Mouse (Mus musculus) heart, postnatal 25 days (tissue): ENCODE results near the gene Slc25a28. TPM values are rescaled to one million over a fixed set of nuclear protein-coding genes. Genes with fewer than 3 reads are reported as not detected.

ENCODE experiments used
- DNase-seq: peaks from one replicate; pipeline ENCODE4 v3.0.0; 2022; ENCODE audit warnings: low spot score
- intact Hi-C: fragments of 180-260 bp; cut with DNase I; formaldehyde crosslinking; loops from one replicate; pipeline ENCODE4 v1.15.1; 2025
- total RNA-seq, 2 experiments: library from RNA; stranded (reverse); gene quantifications; 2 replicates each; pipeline ENCODE4 v1.2.3; 2021

Slc25a28 gene
- total RNA-seq, 2 experiments from 2014 or later, result 19.3 to 21.6 TPM

GRCm38 (mm10) chr19:43679474-43679981 is 4.8 kb upstream of the Slc25a28 start:
- no peak for DNase-seq
- intact Hi-C loops, result loop anchor here (5.0 kb wide), 1 partner anchor 73 kb away; the partner anchor contains the start of genes Cox15 and Cutc

DNA sequence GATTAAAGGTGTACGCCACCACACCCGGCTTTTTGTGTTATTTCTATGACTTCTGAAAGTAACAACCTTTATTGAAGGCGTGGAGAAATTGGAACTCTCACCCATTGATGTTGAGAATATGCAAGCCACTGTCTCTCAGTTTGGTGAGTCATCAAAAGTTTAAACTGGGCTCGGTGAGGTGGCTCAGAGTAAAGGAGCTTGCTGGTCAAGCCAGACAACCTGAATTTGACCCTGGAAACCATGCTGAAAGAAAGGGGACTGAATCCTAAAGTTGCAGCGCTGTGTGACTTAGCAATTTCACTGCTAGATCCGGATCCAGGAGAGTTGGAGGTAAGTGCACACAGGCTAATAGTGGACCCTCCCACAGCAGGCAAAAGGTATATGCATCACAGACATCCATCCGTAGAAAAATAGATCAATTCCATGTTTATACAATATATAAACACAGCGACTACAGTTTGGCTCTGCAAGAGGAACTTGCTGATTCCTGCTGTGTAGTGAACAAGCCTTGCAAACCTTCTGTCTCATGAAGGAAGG is 3.9 kb upstream of the Slc25a28 start:
- intact Hi-C loops, result loop anchor here (5.0 kb wide), 1 partner anchor 74 kb away; the partner anchor contains the start of genes Cox15 and Cutc
- DNase-seq, result no peak

DNA sequence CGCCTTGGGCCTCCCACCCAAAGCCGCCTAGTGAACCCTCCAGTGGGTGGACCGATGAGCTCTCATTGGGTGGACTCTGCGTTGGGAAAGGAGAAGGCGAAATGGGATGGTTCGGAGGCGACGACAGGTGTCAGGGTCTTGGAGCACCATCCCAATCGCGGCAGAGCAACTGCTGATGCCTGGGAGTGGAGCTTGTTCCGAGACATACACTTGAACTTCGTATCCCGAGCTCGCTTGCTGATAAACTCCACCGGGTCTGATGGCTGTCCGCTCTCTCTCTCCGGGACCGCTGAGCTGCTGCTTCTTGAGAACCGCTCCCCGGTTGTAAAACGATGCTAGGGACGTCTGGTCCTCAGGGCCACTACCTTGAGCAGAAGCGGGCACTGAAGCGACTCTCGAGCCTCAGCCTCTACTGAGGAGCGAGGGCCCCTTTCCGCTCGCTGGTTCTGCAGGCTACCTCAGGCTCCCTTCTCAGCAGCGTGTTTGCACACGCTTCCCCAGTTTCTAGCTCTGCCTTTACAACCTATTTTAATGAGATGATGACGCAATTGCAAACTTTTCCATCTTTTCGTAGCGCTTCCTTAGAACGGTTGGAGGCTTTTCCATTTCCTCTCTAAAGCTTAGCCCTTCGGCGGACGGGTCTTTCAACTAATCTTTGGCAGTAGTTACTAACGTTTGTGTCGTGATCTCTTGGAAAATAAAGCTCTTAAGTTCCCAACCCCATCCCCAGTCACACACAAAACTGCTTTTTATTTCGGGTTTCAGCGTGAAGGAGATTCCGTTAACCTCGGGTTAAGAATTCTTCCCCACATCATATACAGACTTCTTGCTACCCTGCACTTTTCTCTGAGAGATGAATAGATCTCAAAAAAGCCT is 1.1 kb upstream of the Slc25a28 start:
- intact Hi-C loops, result loop anchor here (5.0 kb wide), 1 partner anchor 77 kb away; the partner anchor contains the start of genes Cox15 and Cutc
- DNase-seq, result no peak

DNA sequence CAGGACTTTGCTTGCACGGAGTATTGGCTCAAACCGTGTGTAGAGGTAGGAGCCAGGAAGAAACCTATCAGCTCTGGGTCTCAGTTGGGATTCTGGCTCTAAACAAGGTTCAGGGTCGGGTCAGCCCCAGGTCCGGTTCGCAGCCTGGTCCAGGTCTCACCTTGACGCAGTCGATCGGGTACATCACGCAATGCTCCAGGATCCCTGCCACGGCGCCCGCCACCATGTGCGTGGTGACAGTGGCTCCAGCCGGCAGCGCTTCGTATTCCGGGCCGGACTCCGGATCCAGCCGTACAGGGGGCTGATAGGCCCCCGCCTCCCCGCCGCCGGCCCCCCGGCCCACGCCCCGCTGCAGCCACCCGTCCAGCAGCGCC is 378 bp downstream of the Slc25a28 start:
- no peak for DNase-seq

GRCm38 (mm10) chr19:43673513-43674315 is 967 bp downstream of the Slc25a28 start:
- intact Hi-C loops, result no loop called here
- no peak for DNase-seq

More for the DNA sequence above, 378 bp downstream of the Slc25a28 start:
- intact Hi-C loops, result no loop called here

DNA sequence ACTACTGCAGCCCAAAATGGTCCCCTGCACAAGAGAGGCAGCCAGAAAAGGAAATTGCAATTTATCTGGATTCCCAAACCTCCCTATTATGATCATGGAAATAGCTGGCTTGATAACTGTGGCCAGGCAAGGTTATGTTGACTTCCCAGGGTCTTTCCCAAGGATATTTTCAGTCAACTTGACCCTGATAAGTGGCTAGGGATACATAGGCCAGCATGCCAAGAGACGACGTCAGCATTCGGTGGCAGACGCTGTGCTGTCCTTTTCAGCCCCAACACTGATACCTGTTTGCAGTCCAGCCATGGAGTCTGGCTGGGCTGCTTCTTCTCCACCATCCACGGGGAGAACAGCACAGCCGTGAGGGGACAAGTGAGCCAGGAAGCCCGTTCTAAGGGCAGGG is 3.6 kb downstream of the Slc25a28 start:
- DNase-seq, result no peak
- intact Hi-C loops, result no loop called here

- intact Hi-C loops, result loop anchor here (5.0 kb wide), 1 partner anchor 42 kb away; no protein-coding TSS in a partner anchor
- DNase-seq, result no peak
Measured at GRCm38 (mm10) chr19:43669136-43669759, 5.4 kb downstream of the Slc25a28 start.

DNA sequence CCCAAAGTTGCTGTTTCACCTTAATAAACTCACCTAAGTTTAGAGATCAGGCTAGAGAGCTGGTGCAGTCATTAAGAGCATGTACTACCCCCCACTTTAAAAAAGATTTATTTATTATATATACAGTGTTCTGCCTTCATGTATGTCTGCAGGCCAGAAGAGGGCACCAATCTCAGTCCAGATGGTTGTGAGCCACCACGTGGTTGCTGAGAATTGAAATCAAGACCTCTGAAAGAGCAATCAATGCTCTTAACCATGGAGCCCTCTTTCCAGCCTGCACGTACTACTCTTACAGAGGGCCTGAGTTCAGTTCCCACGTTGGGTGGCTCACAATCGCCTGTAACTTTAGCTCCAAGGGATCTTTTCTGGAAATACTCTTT is 7.3 kb downstream of the Slc25a28 start:
- intact Hi-C loops, result loop anchor here (5.0 kb wide), 1 partner anchor 40 kb away; no protein-coding TSS in a partner anchor
- DNase-seq, result no peak

DNA sequence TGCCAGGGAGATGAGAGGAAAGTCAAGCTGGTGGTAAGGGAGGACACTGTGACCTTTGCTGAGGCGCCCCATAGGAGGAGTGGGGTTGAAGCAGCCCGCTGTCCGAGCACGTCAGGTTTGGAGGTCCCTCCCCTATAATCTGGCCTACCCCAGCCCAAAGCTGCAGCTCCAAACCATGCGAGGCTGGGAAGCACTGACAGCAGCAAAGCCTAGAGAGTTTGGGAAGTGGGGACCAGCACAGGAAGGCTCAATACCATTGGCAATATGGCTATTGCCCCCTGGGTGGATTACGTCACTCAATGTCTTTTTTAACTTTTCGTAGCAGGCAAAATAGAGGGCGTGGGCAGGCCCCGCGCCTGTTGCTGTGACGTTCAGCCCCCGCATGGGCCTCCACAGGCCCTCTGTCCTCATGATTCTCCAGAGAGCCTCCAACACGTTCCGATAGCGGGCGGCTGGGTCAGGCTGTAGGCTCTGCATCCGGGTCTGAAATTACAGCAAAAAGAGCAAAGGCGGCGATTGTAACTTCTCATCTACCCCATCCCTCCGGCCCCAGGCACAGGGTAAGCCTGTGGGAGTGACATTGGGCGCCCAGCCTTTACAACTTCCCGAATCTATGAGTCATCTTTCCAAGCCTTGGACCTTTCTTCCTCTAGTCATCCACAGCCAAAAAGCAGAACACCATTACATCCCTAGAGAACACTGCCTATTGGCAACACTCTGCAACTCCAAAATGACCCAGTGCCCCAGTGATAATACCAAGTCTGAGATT is 7.8 kb downstream of the Slc25a28 start:
- peak; percentile 42 for DNase-seq
- intact Hi-C loops, result loop anchor here (5.0 kb wide), 1 partner anchor 40 kb away; no protein-coding TSS in a partner anchor

DNA sequence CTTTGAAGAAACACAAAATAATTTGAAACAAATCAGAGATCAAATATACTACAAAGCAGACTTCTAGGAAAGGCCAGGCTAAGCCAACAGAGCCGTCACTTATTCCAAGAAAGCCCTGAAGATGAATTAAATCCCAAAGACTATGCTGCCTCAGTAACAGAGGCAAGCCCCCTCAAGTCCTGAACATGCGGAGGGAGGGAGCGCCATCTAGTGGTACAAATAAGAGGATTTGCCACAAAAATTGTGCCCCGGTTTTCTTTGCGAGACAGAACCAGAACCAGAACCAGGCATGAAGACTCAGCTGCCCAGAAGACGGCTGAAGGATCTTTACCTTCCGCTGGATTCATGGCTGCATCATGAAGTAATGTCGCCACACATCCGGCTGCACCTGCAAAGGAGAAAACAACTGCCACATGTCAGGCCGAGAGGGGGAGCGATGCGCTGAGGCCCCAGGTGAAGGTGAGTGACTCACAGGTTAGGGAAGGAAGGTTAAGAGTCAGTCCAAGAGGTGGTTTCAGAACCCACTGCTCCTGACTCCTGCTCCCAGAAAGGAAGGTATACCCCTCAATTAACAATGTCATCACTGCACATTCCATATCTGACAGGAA is 9.1 kb downstream of the Slc25a28 start:
- DNase-seq, result no peak
- intact Hi-C loops, result loop anchor here (5.0 kb wide), 1 partner anchor 38 kb away; no protein-coding TSS in a partner anchor

DNA sequence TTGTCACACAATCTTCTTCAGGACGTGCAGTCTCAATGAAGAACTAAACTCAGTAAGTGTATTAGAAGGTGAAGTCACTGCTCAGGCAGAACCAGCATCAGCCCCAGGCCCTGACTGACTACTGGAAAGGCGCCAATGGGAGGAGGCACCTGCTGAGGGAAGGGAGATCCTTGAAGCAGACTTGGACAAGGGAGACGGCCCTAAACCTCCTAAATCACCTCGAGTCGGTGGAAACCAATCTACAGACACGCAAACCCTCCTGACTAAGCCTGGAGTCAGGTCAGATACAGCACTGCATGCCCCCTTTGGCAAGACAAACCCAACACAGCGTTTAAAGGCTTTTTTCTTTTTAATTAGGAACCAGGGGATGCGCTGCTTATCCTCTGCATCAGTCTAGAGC is 11.2 kb downstream of the Slc25a28 start:
- no peak for DNase-seq
- intact Hi-C loops, result no loop called here

DNA sequence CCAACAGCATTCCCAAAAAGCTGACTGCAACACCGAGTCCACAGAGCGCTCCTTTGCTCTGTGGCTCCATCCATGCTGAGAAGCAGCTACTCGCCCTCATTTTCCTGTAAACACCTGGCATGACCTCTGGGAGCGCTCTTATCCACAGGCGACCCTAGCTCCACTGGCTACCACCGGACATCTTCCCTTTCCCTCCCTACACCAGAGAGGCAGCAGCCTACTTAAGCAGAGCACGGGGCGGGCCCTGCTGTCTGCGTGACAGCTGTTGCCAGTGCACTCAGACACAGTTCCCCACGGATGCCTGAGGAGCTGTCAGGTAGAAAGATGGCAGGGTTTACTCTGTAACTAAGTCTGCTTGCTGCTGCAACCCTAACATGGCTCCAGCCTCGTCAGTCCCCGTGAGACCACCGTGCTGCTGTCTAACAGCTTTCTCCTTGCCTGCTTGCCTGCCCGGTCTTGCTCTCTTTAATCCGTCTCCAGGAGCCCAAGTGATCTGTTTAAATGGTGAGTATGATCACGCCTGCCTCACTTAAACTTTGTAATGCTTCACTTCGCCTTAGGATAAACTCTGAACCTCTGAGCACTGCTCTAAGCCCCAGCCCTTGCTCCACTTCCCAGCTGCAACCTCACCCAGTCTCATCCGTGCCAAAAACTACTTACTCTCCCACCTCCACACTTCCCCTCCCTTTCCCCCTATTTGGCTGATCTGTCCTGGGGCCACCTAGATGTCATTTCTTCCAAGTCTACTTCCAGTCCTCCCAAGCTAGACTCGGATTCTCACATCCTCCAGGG is 12.3 kb downstream of the Slc25a28 start:
- DNase-seq, result no peak
- intact Hi-C loops, result no loop called here

GRCm38 (mm10) chr19:43660774-43661173 is 13.9 kb downstream of the Slc25a28 start:
- intact Hi-C loops, result no loop called here
- DNase-seq, result no peak

DNA sequence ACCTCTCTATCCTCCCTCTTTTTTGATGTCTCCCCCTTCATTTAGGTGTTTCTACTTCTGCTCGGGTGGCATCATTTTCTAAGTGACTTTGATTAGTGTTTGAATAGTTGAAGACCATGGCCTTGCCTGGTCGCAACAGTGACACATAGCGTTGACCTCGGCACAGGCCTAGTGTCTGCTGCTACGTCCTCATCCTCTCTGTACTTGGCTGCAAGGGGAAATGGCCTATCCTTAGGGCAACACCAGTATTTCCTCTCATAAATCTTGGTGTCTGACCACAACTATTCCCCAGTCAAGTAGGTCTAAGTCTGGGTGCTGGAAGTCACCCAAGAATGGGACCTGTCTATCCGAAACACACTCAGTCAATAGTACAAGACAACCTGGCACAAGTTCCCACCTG is 15.0 kb downstream of the Slc25a28 start:
- intact Hi-C loops, result loop anchor here (2.0 kb wide), 1 partner anchor 129 kb away; no protein-coding TSS in a partner anchor
- no peak for DNase-seq

DNA sequence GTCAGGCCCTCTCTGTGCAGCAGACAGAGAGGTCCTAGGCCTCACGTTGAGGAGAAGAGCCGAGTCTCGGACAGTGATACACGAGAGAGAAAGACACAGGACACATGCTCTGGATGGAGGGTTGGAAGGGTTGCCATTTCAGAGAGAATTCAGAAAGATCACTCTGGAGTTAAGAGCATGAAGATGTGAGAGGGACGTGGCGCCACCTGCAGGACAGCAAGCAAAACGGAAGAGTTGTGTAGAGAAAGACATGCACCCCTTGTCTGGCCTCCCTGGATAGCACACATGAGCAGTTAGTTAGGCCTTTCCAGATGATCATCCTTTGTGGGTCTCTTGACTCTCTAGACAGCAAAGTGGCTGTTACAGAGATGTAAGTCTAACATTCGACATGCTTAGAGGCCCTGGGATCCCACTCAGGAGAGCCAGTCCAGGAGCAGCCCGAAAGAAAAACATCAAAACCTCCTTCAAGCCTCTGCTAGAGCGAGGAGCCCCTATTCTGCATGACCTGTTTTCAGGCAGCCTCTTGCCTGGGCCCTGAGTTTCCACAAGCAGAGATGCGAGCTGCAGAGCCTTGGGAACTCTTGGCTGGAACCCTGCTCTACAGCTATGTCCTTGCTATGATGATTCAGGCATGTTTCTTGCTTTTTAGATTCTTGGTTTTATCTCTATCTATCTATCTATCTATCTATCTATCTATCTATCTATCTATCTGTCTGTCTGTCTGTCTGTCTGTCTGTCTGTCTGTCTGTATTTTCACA is 18.8 kb downstream of the Slc25a28 start:
- intact Hi-C loops, result loop anchor here (2.0 kb wide), 3 partner anchors 25 to 161 kb away; no protein-coding TSS in a partner anchor
- DNase-seq, result no peak

- intact Hi-C loops, result no loop called here
- no peak for DNase-seq
Measured at GRCm38 (mm10) chr19:43651241-43651785, 23.4 kb downstream of the Slc25a28 start.

GRCm38 (mm10) chr19:43648343-43648742 is 26.3 kb downstream of the Slc25a28 start:
- no peak for DNase-seq
- intact Hi-C loops, result no loop called here
